Mouse (Mus musculus): ENCODE data around the gene Lrrc8a. TPM values are rescaled to one million over a fixed set of nuclear protein-coding genes. Genes with fewer than 3 reads are reported as not detected.
A peak's percentile ranks its signal among the peaks of the same experiment; 100 is the strongest.

The Lrrc8a gene
- 62.5 and 62.7 TPM in 2 replicates for polyA plus RNA-seq (2015; fragmentation: Nextera tagmentation; extraction: Ambion mirVana)

DNA sequence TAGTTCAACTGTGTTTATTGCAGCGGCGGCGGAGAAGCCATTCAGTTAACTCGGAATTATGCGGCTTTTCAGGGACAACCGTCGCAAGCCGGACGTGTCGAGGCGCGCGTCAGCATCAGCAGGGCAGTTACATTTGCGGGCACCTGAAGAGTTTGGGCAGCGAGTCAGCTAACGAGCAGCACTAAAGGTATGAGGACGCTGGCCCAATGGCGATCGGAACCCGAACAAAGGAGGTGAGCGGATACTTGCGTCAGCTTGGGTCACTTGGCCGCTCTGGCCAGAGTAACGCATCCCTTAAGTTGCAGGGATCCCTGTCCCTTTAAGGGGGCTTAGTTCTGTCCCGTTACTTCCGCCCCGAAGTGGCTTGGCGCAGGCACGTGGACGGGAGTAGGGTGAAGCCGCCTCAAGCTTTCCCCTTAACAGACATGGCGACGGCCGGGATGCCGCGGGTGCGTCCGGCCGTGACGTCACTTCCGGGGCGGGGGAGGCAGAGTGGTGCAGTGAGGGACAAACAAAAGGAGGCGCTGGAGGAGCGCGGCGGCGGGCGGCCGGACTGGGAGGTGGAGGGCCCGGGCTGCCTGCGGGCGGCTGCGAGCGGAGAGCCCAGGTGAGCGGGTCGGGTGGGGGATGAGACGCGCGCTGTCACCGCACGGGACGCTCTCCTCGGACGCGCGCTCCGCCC, at the start of gene Lrrc8a:
TSS of gene Lrrc8a (plus strand) at position 517 of the 682 bp plus-strand sequence.
- peaks cover 29% of the 10 kb centered on the region for H3K4me1 ChIP-seq
- peaks cover 5% of the 10 kb centered on the region; the same call in 1 of the 2 replicates for H3K36me3 ChIP-seq (replicated peaks)
- no peaks in the 10 kb centered on the region for H3K27me3 ChIP-seq (replicated peaks)
- peak; percentile 98 for ATAC-seq (replicated peaks)
- under 1% methylated on average over 64 of the region's 67 CpGs for WGBS
- peak within 1 kb of the TSS; percentile 92 for H3K27ac ChIP-seq
- H3K4me3 ChIP-seq: peak within 1 kb of the TSS; percentile 72
- no peaks in the 10 kb centered on the region for H3K9me3 ChIP-seq
- H3K4me2 ChIP-seq: peak within 1 kb of the TSS; percentile 75
- H3K9ac ChIP-seq: peak within 1 kb of the TSS; percentile 79

- H3K27me3 ChIP-seq (replicated peaks): no peaks in the 10 kb centered on the region
- no peak overlapping the region for H3K27ac ChIP-seq
- no peak overlapping the region for H3K9ac ChIP-seq
- H3K4me1 ChIP-seq: no peaks in the 10 kb centered on the region
- H3K9me3 ChIP-seq: no peaks in the 10 kb centered on the region
- no peaks in the 10 kb centered on the region for H3K36me3 ChIP-seq (replicated peaks)
- no peak overlapping the region for H3K4me3 ChIP-seq
- WGBS: 89% methylated on average over 12 of the region's 12 CpGs
- no peak overlapping the region for H3K4me2 ChIP-seq
- no peak for ATAC-seq (replicated peaks)
Measured at GRCm38 (mm10) chr2:30191790-30192580, 45.5 kb upstream of the Lrrc8a start.

DNA sequence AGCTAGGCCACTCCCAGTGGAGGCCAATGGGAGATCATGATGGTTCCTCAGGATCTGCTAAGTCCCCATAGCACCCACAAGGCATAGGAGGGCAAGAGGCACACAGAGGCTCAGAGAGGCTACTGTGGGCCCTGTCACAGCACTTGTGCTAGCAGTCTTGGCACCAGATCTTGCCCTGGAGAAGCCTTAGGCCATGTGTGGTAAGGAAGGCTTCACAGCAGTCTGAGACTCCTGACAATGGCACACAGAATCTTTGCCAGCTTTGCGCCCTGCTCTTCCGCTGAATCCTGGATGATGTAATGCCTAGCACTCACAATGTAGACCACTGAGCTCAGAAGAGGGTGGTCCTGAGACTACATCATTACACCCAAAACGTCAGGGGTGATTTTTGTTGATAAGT, 42.9 kb upstream of the Lrrc8a start:
- Histone ChIP-seq H3K9me3 (no peaks in the 10 kb centered on the region), H3K9ac (no peak overlapping the region), H3K4me2 (no peak overlapping the region), H3K27ac (no peak overlapping the region), H3K36me3 (replicated peaks) (no peaks in the 10 kb centered on the region), H3K27me3 (replicated peaks) (no peaks in the 10 kb centered on the region), H3K4me1 (no peaks in the 10 kb centered on the region), H3K4me3 (no peak overlapping the region)
- WGBS: 77% methylated on average over 3 of the region's 3 CpGs
- no peak for ATAC-seq (replicated peaks)

GRCm38 (mm10) chr2:30198021-30198420, 39.5 kb upstream of the Lrrc8a start:
- H3K4me1 ChIP-seq: no peaks in the 10 kb centered on the region
- no peak overlapping the region for H3K9ac ChIP-seq
- ATAC-seq (replicated peaks): no peak
- no peak overlapping the region for H3K27ac ChIP-seq
- no peaks in the 10 kb centered on the region for H3K9me3 ChIP-seq
- H3K36me3 ChIP-seq (replicated peaks): no peaks in the 10 kb centered on the region
- H3K4me3 ChIP-seq: no peak overlapping the region
- 76% methylated on average over 4 of the region's 4 CpGs for WGBS
- H3K4me2 ChIP-seq: no peak overlapping the region
- H3K27me3 ChIP-seq (replicated peaks): no peaks in the 10 kb centered on the region

- no peaks in the 10 kb centered on the region for H3K9me3 ChIP-seq
- H3K9ac ChIP-seq: no peak overlapping the region
- no peak overlapping the region for H3K4me3 ChIP-seq
- peaks cover 8% of the 10 kb centered on the region for H3K4me1 ChIP-seq
- no peak for ATAC-seq (replicated peaks)
- 73% methylated on average over 1 of the region's 1 CpGs for WGBS
- no peak overlapping the region for H3K4me2 ChIP-seq
- no peak overlapping the region for H3K27ac ChIP-seq
- no peaks in the 10 kb centered on the region for H3K27me3 ChIP-seq (replicated peaks)
- no peaks in the 10 kb centered on the region for H3K36me3 ChIP-seq (replicated peaks)
Measured at GRCm38 (mm10) chr2:30199984-30200383, 37.5 kb upstream of the Lrrc8a start.

DNA sequence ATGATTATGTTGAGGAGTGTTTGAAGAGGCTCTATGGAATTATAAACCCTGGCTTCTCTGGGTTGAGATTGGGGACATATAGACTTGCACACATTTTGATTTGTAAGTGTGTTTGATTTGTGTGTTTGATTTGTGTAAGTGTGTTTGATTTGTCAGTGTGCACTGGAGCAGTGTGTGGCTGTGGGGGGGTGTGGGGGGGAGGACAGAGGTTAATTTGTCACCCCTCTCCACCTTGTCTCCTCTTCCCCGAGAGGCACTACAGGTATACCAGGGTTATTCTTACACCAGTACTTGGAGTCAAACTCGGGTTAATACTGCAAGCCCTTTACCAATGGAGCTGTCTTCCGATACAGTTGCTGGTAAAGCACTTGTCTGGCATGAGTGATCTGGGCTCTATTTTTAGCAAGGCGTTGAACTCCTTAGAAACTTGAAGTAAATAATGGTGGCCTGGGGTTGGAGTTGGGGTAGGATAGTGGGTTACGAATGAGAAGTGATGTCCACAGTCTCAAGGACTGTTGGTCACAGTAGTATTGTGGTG, 37.1 kb upstream of the Lrrc8a start:
- no peak overlapping the region for H3K4me2 ChIP-seq
- H3K4me3 ChIP-seq: no peak overlapping the region
- WGBS: 91% methylated on average over 5 of the region's 5 CpGs
- H3K9me3 ChIP-seq: no peaks in the 10 kb centered on the region
- H3K27me3 ChIP-seq (replicated peaks): no peaks in the 10 kb centered on the region
- H3K27ac ChIP-seq: no peak overlapping the region
- no peak for ATAC-seq (replicated peaks)
- H3K9ac ChIP-seq: no peak overlapping the region
- H3K4me1 ChIP-seq: peaks cover 8% of the 10 kb centered on the region
- H3K36me3 ChIP-seq (replicated peaks): no peaks in the 10 kb centered on the region

GRCm38 (mm10) chr2:30203439-30203838, 34.1 kb upstream of the Lrrc8a start:
- no peak for ATAC-seq (replicated peaks)

GRCm38 (mm10) chr2:30205255-30205628, 32.3 kb upstream of the Lrrc8a start:
- peak overlapping the region; percentile 77 for H3K27ac ChIP-seq
- H3K4me2 ChIP-seq: peak overlapping the region; percentile 83
- no peaks in the 10 kb centered on the region for H3K9me3 ChIP-seq
- whole genome bisulfite sequencing: 2% methylated on average over 13 of the region's 13 CpGs
- peak overlapping the region; percentile 68 for H3K4me3 ChIP-seq
- no peaks in the 10 kb centered on the region for H3K36me3 ChIP-seq (replicated peaks)
- H3K9ac ChIP-seq: peak overlapping the region; percentile 54
- H3K4me1 ChIP-seq: peaks cover 17% of the 10 kb centered on the region
- H3K27me3 ChIP-seq (replicated peaks): no peaks in the 10 kb centered on the region
- peak; percentile 79 for ATAC-seq (replicated peaks)

More at GRCm38 (mm10) chr2:30203439-30203838, 34.1 kb upstream of the Lrrc8a start:
- H3K4me3 ChIP-seq: no peak overlapping the region
- 80% methylated on average over 7 of the region's 7 CpGs for WGBS
- H3K4me2 ChIP-seq: no peak overlapping the region
- no peaks in the 10 kb centered on the region for H3K9me3 ChIP-seq
- H3K27me3 ChIP-seq (replicated peaks): no peaks in the 10 kb centered on the region
- H3K9ac ChIP-seq: no peak overlapping the region
- peaks cover 17% of the 10 kb centered on the region for H3K4me1 ChIP-seq
- no peaks in the 10 kb centered on the region for H3K36me3 ChIP-seq (replicated peaks)
- no peak overlapping the region for H3K27ac ChIP-seq

DNA sequence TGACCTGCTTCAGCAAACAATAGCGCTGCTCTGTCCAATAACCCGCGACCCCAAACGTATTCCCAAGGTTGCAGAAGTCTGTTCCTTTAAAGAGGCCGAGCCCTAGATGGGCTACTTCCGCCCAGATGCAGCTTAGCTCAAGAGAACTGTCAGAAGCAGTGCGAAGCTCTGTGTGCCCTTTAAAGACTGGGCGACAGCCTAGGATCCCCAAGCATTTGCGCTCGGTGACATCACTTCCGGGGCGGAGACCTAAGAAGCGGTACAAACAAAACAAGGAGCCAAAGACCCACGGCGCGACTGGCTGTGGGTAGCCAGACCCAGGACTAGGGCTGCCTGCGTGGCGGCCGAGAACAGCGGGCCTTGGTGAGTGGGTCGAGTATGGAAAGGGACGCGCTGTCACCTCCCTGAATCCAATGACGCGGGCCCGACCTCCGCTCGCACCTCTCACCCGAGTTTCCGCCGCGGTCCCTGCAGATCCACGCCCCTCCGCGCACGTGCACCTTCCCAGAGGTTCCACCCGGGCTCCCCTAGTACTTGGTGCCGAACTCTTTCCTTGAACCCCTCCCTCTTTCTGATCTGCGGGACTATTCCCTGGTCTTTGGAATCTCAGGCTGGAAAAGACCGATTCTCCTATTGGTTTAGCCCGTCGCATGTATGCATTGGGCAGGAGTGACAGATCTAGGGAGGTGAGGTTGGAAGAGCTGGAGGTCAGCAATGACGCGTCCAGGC, 31.7 kb upstream of the Lrrc8a start, which contains the start of gene Kyat1:
TSS of gene Kyat1 (minus strand) at position 219 of the 729 bp plus-strand sequence.
- under 1% methylated on average over 44 of the region's 44 CpGs for WGBS
- Histone ChIP-seq H3K36me3 (replicated peaks) (no peaks in the 10 kb centered on the region), H3K27me3 (replicated peaks) (no peaks in the 10 kb centered on the region), H3K9me3 (no peaks in the 10 kb centered on the region), H3K4me3 (peak within 1 kb of the TSS; percentile 68), H3K4me1 (peaks cover 17% of the 10 kb centered on the region), H3K27ac (peak within 1 kb of the TSS; percentile 77), H3K4me2 (peak within 1 kb of the TSS; percentile 83), H3K9ac (peak within 1 kb of the TSS; percentile 54)
- ATAC-seq (replicated peaks): peak; percentile 98

DNA sequence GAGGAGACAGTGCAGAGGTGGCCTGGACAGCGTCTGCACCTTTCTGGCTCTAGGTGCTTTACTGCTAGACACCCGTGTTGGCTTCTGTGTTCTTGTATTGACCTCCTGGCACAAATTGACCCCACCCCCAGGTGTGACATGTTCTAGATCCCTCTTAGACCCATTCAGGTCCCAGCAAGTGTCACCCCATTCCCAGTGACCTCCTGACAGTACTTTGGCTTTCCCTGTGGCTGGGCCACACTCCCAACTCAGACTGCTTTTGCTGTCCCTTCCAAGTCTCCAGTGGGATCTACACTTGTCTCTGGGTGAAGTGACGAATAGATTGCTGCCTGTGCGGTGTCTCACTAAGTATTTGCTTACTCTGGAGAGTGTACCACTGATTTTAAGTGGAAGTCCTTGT, 30.1 kb upstream of the Lrrc8a start:
- Histone ChIP-seq H3K4me1 (peaks cover 17% of the 10 kb centered on the region), H3K9ac (no peak overlapping the region), H3K4me2 (no peak overlapping the region), H3K36me3 (replicated peaks) (no peaks in the 10 kb centered on the region), H3K9me3 (no peaks in the 10 kb centered on the region), H3K27ac (no peak overlapping the region), H3K4me3 (no peak overlapping the region), H3K27me3 (replicated peaks) (no peaks in the 10 kb centered on the region)
- 80% methylated on average over 4 of the region's 4 CpGs for WGBS
- no peak for ATAC-seq (replicated peaks)

- H3K27ac ChIP-seq: no peak overlapping the region
- H3K4me2 ChIP-seq: no peak overlapping the region
- H3K36me3 ChIP-seq (replicated peaks): no peaks in the 10 kb centered on the region
- peaks cover 17% of the 10 kb centered on the region for H3K4me1 ChIP-seq
- no peak overlapping the region for H3K9ac ChIP-seq
- 79% methylated on average over 5 of the region's 5 CpGs for WGBS
- H3K4me3 ChIP-seq: no peak overlapping the region
- H3K9me3 ChIP-seq: no peaks in the 10 kb centered on the region
- ATAC-seq (replicated peaks): no peak
- H3K27me3 ChIP-seq (replicated peaks): no peaks in the 10 kb centered on the region
Measured at GRCm38 (mm10) chr2:30207886-30208285, 29.6 kb upstream of the Lrrc8a start.
